Comparison of ENCODE assay signal across 16 mouse cellular contexts in the genomic region with DNA sequence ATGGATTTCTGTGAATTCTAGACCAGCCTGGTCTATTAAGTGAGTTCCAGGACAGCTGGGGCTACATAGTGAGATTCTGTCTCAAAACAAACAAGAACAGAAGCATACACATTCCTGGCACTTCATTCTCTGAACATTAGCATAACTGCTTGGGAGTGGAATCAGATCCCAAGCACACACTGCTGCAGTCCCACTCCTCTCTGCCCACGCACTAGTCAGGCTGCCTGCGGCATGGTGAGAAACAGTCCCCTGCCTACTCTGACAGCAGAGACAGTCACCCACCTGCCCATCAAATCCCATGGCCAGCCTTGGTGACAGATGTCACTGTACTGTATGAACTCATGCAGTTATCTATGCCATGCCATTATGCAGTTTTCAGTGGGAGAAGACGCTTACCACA. TPM values are rescaled to one million over a fixed set of nuclear protein-coding genes. Genes with fewer than 3 reads are reported as not detected.
DNase-seq lines count a peak whose midpoint lies in the region.
"Had no signal": no experiment of that assay in that cellular context is flagged by ENCODE, and none has a peak within 500 bp of the region (broad histone marks: within the 10 kb centered on the region; RNA-seq: fewer than 3 reads in every experiment).

No protein-coding gene starts in this region.

- DNase-seq in frontal cortex, postnatal 36 days (ENCODE audit: low spot score in 2 of 2) = peak; percentile 57
- DNase-seq in frontal cortex, postnatal 14 days (ENCODE audit: low spot score in 2 of 2) = no peak
- peak; percentile 79 for DNase-seq in right cerebral cortex, adult 18-20 months
- no peak for DNase-seq in right cerebral cortex, postnatal 14 days
- DNase-seq in layer of hippocampus, postnatal 14 days (ENCODE audit: low spot score in 2 of 2) = peak; percentile 35 to 84
- DNase-seq in right cerebral cortex, postnatal 36 days (ENCODE audit: low spot score in 2 of 2) = peak; percentile 49 to 73
- no peak for DNase-seq in urinary bladder, adult 2 months (ENCODE audit: low spot score)
- DNase-seq in urinary bladder, postnatal 36 days (ENCODE audit: low spot score in 2 of 2) = no peak
- DNase-seq: cerebellum, adult 11-12 months; cerebellum, postnatal 25 days; gastrocnemius, postnatal 36 days; kidney, postnatal 4 days; liver, postnatal 0 days; lung, postnatal 10 days; retina, postnatal 1 day; thymus, postnatal 25 days had no signal

RNA-seq across cellular contexts. Expression of gene Rbm34, which starts 9.4 kb away (rescaled TPM):
- 10 to 100 TPM; 14.0 to 14.8 TPM for total RNA-seq in layer of hippocampus, postnatal 14 days (2021)
- 8.4 and 10.3 TPM in 2 replicates for polyA plus RNA-seq in urinary bladder, adult 2 months (2012; rRNA removed)

RNA-seq across cellular contexts. Expression of gene Tomm20, which starts 15.9 kb away (rescaled TPM):
- 100 to 1,000 TPM; 165 to 178 TPM for total RNA-seq in layer of hippocampus, postnatal 14 days (2021)
- polyA plus RNA-seq in urinary bladder, adult 2 months (2012; rRNA removed) = 62.4 and 118 TPM in 2 replicates

Comparison
In these comparisons a context has a peak if more than half of its experiments do, and no peak if none do; other contexts are left out.
1. DNase-seq: peak in frontal cortex, postnatal 36 days (2 of 2), right cerebral cortex, adult 18-20 months (single experiment), layer of hippocampus, postnatal 14 days (2 of 2) and right cerebral cortex, postnatal 36 days (2 of 2); none in frontal cortex, postnatal 14 days (0 of 2), right cerebral cortex, postnatal 14 days (single experiment), urinary bladder, adult 2 months (single experiment) and urinary bladder, postnatal 36 days (0 of 2).